In genomic region chr11:11823980-11824911, GRCm38 (mm10) we compare ENCODE assay signal across 7 mouse cellular contexts. TPM values are rescaled to one million over a fixed set of nuclear protein-coding genes. Genes with fewer than 3 reads are reported as not detected.
DNase-seq lines count a peak whose midpoint lies in the region; ATAC-seq and TF ChIP-seq lines count a peak whose summit lies in the region.

No protein-coding gene starts in this region.

- intact Hi-C loops in left cerebral cortex, adult 2 months (cut with DNase I), result loop anchor here (5.0 kb wide), 2 partner anchors 468 to 533 kb away; no protein-coding TSS in a partner anchor

- no peak for DNase-seq in lung, postnatal 25 days (ENCODE audit: low spot score)
- DNase-seq in skeletal muscle tissue, adult 2 months (ENCODE audit: low read depth, low spot score), result peak; percentile 44
- no peak for DNase-seq in left cerebral cortex, adult 2 months (ENCODE audit: extremely low spot score in 1 of 2, low spot score in 2 of 2)
- no peak for DNase-seq in natural killer cell, adult 2 months (ENCODE audit: low spot score in 2 of 2)

- ATAC-seq in lung, embryonic 16.5 days (ENCODE audit: low read depth), result no peak
- ATAC-seq in intestine, embryonic 15.5 days, result no peak

- H3K4me1 ChIP-seq in lung, embryonic 16.5 days (replicated peaks; ENCODE audit: control insufficient read depth, insufficient read depth, low read length), result peaks cover 61% of the 10 kb centered on the region
- peaks cover 35% of the 10 kb centered on the region for H3K4me1 ChIP-seq in embryonic fibroblast, embryonic 13.5 days (ENCODE audit: control insufficient read depth, insufficient read depth, low read length)
- H3K4me1 ChIP-seq in intestine, embryonic 15.5 days (replicated peaks), result peaks cover 44% of the 10 kb centered on the region

- TF ChIP-seq CTCF in embryonic fibroblast, embryonic 13.5 days (IDR thresholded peaks at IDR 0.05; ENCODE audit: borderline replicate concordance, insufficient read depth, low read length), result no peak
- no peak for TF ChIP-seq CTCF in left cerebral cortex, adult 2 months (IDR thresholded peaks at IDR 0.05)

- peak overlapping the region; percentile 24; the same call in 1 of the 2 replicates for H3K9ac ChIP-seq in lung, embryonic 16.5 days (ENCODE audit: low read length)
- no peak overlapping the region for H3K9ac ChIP-seq in intestine, embryonic 15.5 days

- no peak for TF ChIP-seq POLR2A in embryonic fibroblast, embryonic 13.5 days (IDR thresholded peaks at IDR 0.05; ENCODE audit: low read depth, low read length)

- H3K36me3 ChIP-seq in lung, embryonic 16.5 days (ENCODE audit: control insufficient read depth, insufficient read depth, low read length), result no peaks in the 10 kb centered on the region
- H3K36me3 ChIP-seq in intestine, embryonic 15.5 days, result no peaks in the 10 kb centered on the region; the same call in 1 of the 2 replicates

- H3K4me2 ChIP-seq in lung, embryonic 16.5 days (ENCODE audit: low read depth, low read length), result no peak overlapping the region
- H3K4me2 ChIP-seq in intestine, embryonic 15.5 days (replicated peaks), result no peak overlapping the region

- H3K27ac ChIP-seq in lung, embryonic 16.5 days (ENCODE audit: low read length), result peak overlapping the region; percentile 81
- H3K27ac ChIP-seq in embryonic fibroblast, embryonic 13.5 days (ENCODE audit: insufficient read depth, low read length), result peak overlapping the region; percentile 60
- H3K27ac ChIP-seq in intestine, embryonic 15.5 days, result peak overlapping the region; percentile 51
- H3K27ac ChIP-seq in left cerebral cortex, adult 2 months, result no peak overlapping the region

- 29% methylated on average over 12 of the region's 12 CpGs for WGBS in lung, embryonic 16.5 days
- WGBS in intestine, embryonic 15.5 days, result 45% methylated on average over 12 of the region's 12 CpGs

- no peaks in the 10 kb centered on the region for H3K9me3 ChIP-seq in lung, embryonic 16.5 days (ENCODE audit: control insufficient read depth, low read length)
- no peaks in the 10 kb centered on the region for H3K9me3 ChIP-seq in intestine, embryonic 15.5 days

- H3K4me3 ChIP-seq in lung, embryonic 16.5 days (ENCODE audit: low read length), result no peak overlapping the region
- no peak overlapping the region for H3K4me3 ChIP-seq in embryonic fibroblast, embryonic 13.5 days (ENCODE audit: insufficient read depth, low read length)
- no peak overlapping the region for H3K4me3 ChIP-seq in intestine, embryonic 15.5 days (replicated peaks)
- no peak overlapping the region for H3K4me3 ChIP-seq in left cerebral cortex, adult 2 months

- no peaks in the 10 kb centered on the region for H3K27me3 ChIP-seq in lung, embryonic 16.5 days (ENCODE audit: control insufficient read depth, insufficient read depth, low read depth, low read length)
- H3K27me3 ChIP-seq in intestine, embryonic 15.5 days (replicated peaks), result no peaks in the 10 kb centered on the region

RNA-seq across cellular contexts. Expression of gene Fignl1, which starts 15.5 kb away (rescaled TPM):
- polyA plus RNA-seq in lung, embryonic 16.5 days (2015; fragmentation: Nextera tagmentation; extraction: Ambion mirVana), result 76.6 and 79.4 TPM in 2 replicates
- polyA plus RNA-seq in embryonic fibroblast, embryonic 13.5 days (2011; ENCODE audit: insufficient read length, low read depth, missing spikeins), result 17.5 and 24.4 TPM in 2 replicates
- polyA plus RNA-seq in intestine, embryonic 15.5 days (2015; fragmentation: Nextera tagmentation; extraction: Ambion mirVana), result 46.9 and 52.8 TPM in 2 replicates
- total RNA-seq in left cerebral cortex, adult 2 months (2021), result 1 to 10 TPM in 1 of 2 experiments, under 1 TPM in 1; 0.77 to 1.0 TPM
